Mouse (Mus musculus): ENCODE data around the gene Eml6. TPM values are rescaled to one million over a fixed set of nuclear protein-coding genes. Genes with fewer than 3 reads are reported as not detected.
"Not testable (repeated sequence)": the region's sequence is repeated elsewhere in the genome, so short reads cannot be mapped to it uniquely, and the experiment has no call there.

The Eml6 gene
- polyA plus RNA-seq, 1 experiment from 2014 or later, result 0.52 TPM

- no peaks in the 10 kb centered on the region for H3K36me3 ChIP-seq (ENCODE audit: control insufficient read depth, insufficient read depth, low read length)
- no peaks in the 10 kb centered on the region for H3K27me3 ChIP-seq (ENCODE audit: control insufficient read depth, insufficient read depth, low read length)
- no peaks in the 10 kb centered on the region for H3K9me3 ChIP-seq (replicated peaks; ENCODE audit: control insufficient read depth, low read length)
- no peak overlapping the region for H3K9ac ChIP-seq (ENCODE audit: low read depth, low read length)
- no peak overlapping the region for H3K27ac ChIP-seq (ENCODE audit: low read depth, low read length)
- no peak overlapping the region for H3K4me3 ChIP-seq (ENCODE audit: low read depth, low read length)
- no peak for ATAC-seq (replicated peaks; ENCODE audit: insufficient number of reproducible peaks, low FRiP score, low TSS enrichment)
- WGBS (ENCODE audit: insufficient replicate concordance), result 78% methylated on average over 5 of the region's 5 CpGs
- no peak overlapping the region for H3K4me2 ChIP-seq
- H3K4me1 ChIP-seq (ENCODE audit: control insufficient read depth, insufficient read depth, low read length), result peaks cover 4% of the 10 kb centered on the region; the same call in 1 of the 2 replicates
Measured at GRCm38 (mm10) chr11:29758617-29759016, 267.2 kb downstream of the Eml6 start.

DNA sequence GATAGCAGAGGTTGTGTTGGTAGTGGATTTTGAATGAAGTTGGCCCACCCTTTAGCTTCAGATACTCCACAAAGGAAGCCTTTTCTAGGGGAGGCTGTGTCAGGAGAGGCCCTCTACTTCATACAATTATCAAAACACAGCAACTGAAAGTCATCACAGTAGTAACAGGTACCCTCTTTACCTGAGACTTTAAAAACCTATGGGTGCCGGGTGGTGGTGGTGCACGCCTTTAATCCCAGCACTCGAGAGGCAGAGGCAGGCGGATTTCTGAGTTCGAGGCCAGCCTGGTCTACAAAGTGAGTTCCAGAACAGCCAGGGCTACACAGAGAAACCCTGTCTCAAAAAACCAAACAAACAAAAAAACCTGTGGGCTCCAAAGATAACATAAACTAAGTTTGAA lies 269.8 kb downstream of the Eml6 start:
- not testable (repeated sequence) for H3K9me3 ChIP-seq (replicated peaks; ENCODE audit: control insufficient read depth, low read length); H3K9ac ChIP-seq (ENCODE audit: low read depth, low read length); H3K4me1 ChIP-seq (ENCODE audit: control insufficient read depth, insufficient read depth, low read length); H3K27ac ChIP-seq (ENCODE audit: low read depth, low read length); H3K36me3 ChIP-seq (ENCODE audit: control insufficient read depth, insufficient read depth, low read length); H3K27me3 ChIP-seq (ENCODE audit: control insufficient read depth, insufficient read depth, low read length); H3K4me2 ChIP-seq; ATAC-seq (replicated peaks; ENCODE audit: insufficient number of reproducible peaks, low FRiP score, low TSS enrichment); H3K4me3 ChIP-seq (ENCODE audit: low read depth, low read length)
- 79% methylated on average over 5 of the region's 5 CpGs for WGBS (ENCODE audit: insufficient replicate concordance)

- no peak for ATAC-seq (replicated peaks; ENCODE audit: insufficient number of reproducible peaks, low FRiP score, low TSS enrichment)
- Histone ChIP-seq H3K27ac (ENCODE audit: low read depth, low read length) (no peak overlapping the region), H3K4me3 (ENCODE audit: low read depth, low read length) (no peak overlapping the region), H3K4me2 (no peak overlapping the region), H3K27me3 (ENCODE audit: control insufficient read depth, insufficient read depth, low read length) (no peaks in the 10 kb centered on the region), H3K4me1 (ENCODE audit: control insufficient read depth, insufficient read depth, low read length) (peaks cover 3% of the 10 kb centered on the region; the same call in 1 of the 2 replicates), H3K9me3 (replicated peaks; ENCODE audit: control insufficient read depth, low read length) (no peaks in the 10 kb centered on the region), H3K9ac (ENCODE audit: low read depth, low read length) (no peak overlapping the region), H3K36me3 (ENCODE audit: control insufficient read depth, insufficient read depth, low read length) (peaks cover 4% of the 10 kb centered on the region; the same call in 1 of the 2 replicates)
- 81% methylated on average over 14 of the region's 14 CpGs for WGBS (ENCODE audit: insufficient replicate concordance)
Measured at GRCm38 (mm10) chr11:29751648-29752611, 273.9 kb downstream of the Eml6 start.

DNA sequence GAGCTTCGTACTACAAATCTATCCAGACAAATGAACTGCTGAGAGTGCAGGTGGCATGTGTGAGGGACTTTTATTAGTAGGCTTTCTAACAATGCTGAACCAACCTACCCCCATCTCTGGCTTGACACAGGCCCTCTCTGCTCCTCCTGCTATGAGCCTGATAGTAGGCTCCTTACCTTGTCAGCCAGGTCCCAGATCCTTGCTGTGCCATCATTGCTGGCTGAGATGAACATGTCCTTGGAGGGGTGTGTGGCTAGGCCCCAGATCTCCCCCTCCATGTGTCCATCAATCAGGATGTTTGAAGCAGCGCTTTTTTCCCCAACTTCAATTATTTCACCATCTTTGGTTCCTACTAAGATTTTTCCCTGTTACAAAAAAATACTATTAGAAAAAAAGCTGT lies 274.8 kb downstream of the Eml6 start:
- no peak overlapping the region for H3K27ac ChIP-seq (ENCODE audit: low read depth, low read length)
- H3K27me3 ChIP-seq (ENCODE audit: control insufficient read depth, insufficient read depth, low read length), result no peaks in the 10 kb centered on the region
- H3K36me3 ChIP-seq (ENCODE audit: control insufficient read depth, insufficient read depth, low read length), result peaks cover 10% of the 10 kb centered on the region
- no peak overlapping the region for H3K4me2 ChIP-seq
- 84% methylated on average over 2 of the region's 2 CpGs for WGBS (ENCODE audit: insufficient replicate concordance)
- no peak overlapping the region for H3K9ac ChIP-seq (ENCODE audit: low read depth, low read length)
- no peaks in the 10 kb centered on the region for H3K9me3 ChIP-seq (replicated peaks; ENCODE audit: control insufficient read depth, low read length)
- H3K4me1 ChIP-seq (ENCODE audit: control insufficient read depth, insufficient read depth, low read length), result no peaks in the 10 kb centered on the region; the same call in 1 of the 2 replicates
- H3K4me3 ChIP-seq (ENCODE audit: low read depth, low read length), result no peak overlapping the region
- ATAC-seq (replicated peaks; ENCODE audit: insufficient number of reproducible peaks, low FRiP score, low TSS enrichment), result no peak

DNA sequence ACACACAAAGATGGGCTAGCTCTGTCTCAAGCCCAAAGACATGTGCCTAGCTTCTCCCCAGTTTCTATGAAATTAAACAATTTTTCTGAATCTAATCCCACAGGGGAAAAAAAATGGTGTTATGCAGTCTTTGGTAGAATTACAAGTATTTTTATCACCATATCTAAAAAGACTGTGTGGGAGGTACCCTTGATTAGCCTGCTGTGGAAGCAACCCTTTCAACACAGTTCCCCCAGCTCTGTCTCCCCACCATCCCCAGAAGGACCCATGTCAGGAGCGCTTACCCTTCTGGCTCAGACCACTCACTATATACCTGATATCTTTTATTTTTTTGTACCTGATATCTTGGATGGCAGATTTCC lies 276.4 kb downstream of the Eml6 start:
- 92% methylated on average over 1 of the region's 1 CpGs for WGBS (ENCODE audit: insufficient replicate concordance)
- Histone ChIP-seq H3K9ac (ENCODE audit: low read depth, low read length) (no peak overlapping the region), H3K9me3 (replicated peaks; ENCODE audit: control insufficient read depth, low read length) (no peaks in the 10 kb centered on the region), H3K4me2 (no peak overlapping the region), H3K27me3 (ENCODE audit: control insufficient read depth, insufficient read depth, low read length) (no peaks in the 10 kb centered on the region), H3K27ac (ENCODE audit: low read depth, low read length) (no peak overlapping the region), H3K36me3 (ENCODE audit: control insufficient read depth, insufficient read depth, low read length) (peaks cover 11% of the 10 kb centered on the region), H3K4me3 (ENCODE audit: low read depth, low read length) (no peak overlapping the region), H3K4me1 (ENCODE audit: control insufficient read depth, insufficient read depth, low read length) (no peaks in the 10 kb centered on the region; the same call in 1 of the 2 replicates)
- no peak for ATAC-seq (replicated peaks; ENCODE audit: insufficient number of reproducible peaks, low FRiP score, low TSS enrichment)

- H3K4me1 ChIP-seq (ENCODE audit: control insufficient read depth, insufficient read depth, low read length), result no peaks in the 10 kb centered on the region; the same call in 1 of the 2 replicates
- no peak for ATAC-seq (replicated peaks; ENCODE audit: insufficient number of reproducible peaks, low FRiP score, low TSS enrichment)
- no peak overlapping the region for H3K9ac ChIP-seq (ENCODE audit: low read depth, low read length)
- H3K27ac ChIP-seq (ENCODE audit: low read depth, low read length), result no peak overlapping the region
- H3K4me3 ChIP-seq (ENCODE audit: low read depth, low read length), result no peak overlapping the region
- H3K4me2 ChIP-seq, result no peak overlapping the region
- no peaks in the 10 kb centered on the region for H3K27me3 ChIP-seq (ENCODE audit: control insufficient read depth, insufficient read depth, low read length)
- 88% methylated on average over 8 of the region's 8 CpGs for WGBS (ENCODE audit: insufficient replicate concordance)
- H3K36me3 ChIP-seq (ENCODE audit: control insufficient read depth, insufficient read depth, low read length), result peaks cover 11% of the 10 kb centered on the region
- H3K9me3 ChIP-seq (replicated peaks; ENCODE audit: control insufficient read depth, low read length), result no peaks in the 10 kb centered on the region
Measured at GRCm38 (mm10) chr11:29748750-29749467, 276.9 kb downstream of the Eml6 start.

GRCm38 (mm10) chr11:29747881-29748280 lies 278.0 kb downstream of the Eml6 start:
- ATAC-seq (replicated peaks; ENCODE audit: insufficient number of reproducible peaks, low FRiP score, low TSS enrichment), result no peak
- H3K4me2 ChIP-seq, result no peak overlapping the region
- H3K4me1 ChIP-seq (ENCODE audit: control insufficient read depth, insufficient read depth, low read length), result no peaks in the 10 kb centered on the region; the same call in 1 of the 2 replicates
- no peaks in the 10 kb centered on the region for H3K9me3 ChIP-seq (replicated peaks; ENCODE audit: control insufficient read depth, low read length)
- no peaks in the 10 kb centered on the region for H3K27me3 ChIP-seq (ENCODE audit: control insufficient read depth, insufficient read depth, low read length)
- no peak overlapping the region for H3K9ac ChIP-seq (ENCODE audit: low read depth, low read length)
- H3K4me3 ChIP-seq (ENCODE audit: low read depth, low read length), result no peak overlapping the region
- no peak overlapping the region for H3K27ac ChIP-seq (ENCODE audit: low read depth, low read length)
- WGBS (ENCODE audit: insufficient replicate concordance), result 46% methylated on average over 1 of the region's 1 CpGs
- peaks cover 11% of the 10 kb centered on the region for H3K36me3 ChIP-seq (ENCODE audit: control insufficient read depth, insufficient read depth, low read length)

- no peak for ATAC-seq (replicated peaks; ENCODE audit: insufficient number of reproducible peaks, low FRiP score, low TSS enrichment)
- Histone ChIP-seq H3K4me2 (no peak overlapping the region), H3K4me1 (ENCODE audit: control insufficient read depth, insufficient read depth, low read length) (no peaks in the 10 kb centered on the region; the same call in 1 of the 2 replicates), H3K27me3 (ENCODE audit: control insufficient read depth, insufficient read depth, low read length) (no peaks in the 10 kb centered on the region), H3K4me3 (ENCODE audit: low read depth, low read length) (no peak overlapping the region), H3K9me3 (replicated peaks; ENCODE audit: control insufficient read depth, low read length) (no peaks in the 10 kb centered on the region), H3K9ac (ENCODE audit: low read depth, low read length) (no peak overlapping the region), H3K36me3 (ENCODE audit: control insufficient read depth, insufficient read depth, low read length) (peaks cover 11% of the 10 kb centered on the region), H3K27ac (ENCODE audit: low read depth, low read length) (no peak overlapping the region)
- 94% methylated on average over 3 of the region's 3 CpGs for WGBS (ENCODE audit: insufficient replicate concordance)
Measured at GRCm38 (mm10) chr11:29747365-29747764, 278.5 kb downstream of the Eml6 start.
